Mouse (Mus musculus) stomach, postnatal 0 days (tissue): ENCODE measurements around the gene Slc25a13.

Experiments used
- CTCF ChIP-seq: IDR thresholded peaks from 2 replicates; pipeline ENCODE4 v1.5.1; 2016; ENCODE audit warnings: antibody characterized with exemption, low read depth, mild to moderate bottlenecking, moderate library complexity
- EP300 ChIP-seq: optimal IDR thresholded peaks from 2 replicates; pipeline ENCODE3; 2016; ENCODE audit warnings: antibody characterized with exemption

DNA sequence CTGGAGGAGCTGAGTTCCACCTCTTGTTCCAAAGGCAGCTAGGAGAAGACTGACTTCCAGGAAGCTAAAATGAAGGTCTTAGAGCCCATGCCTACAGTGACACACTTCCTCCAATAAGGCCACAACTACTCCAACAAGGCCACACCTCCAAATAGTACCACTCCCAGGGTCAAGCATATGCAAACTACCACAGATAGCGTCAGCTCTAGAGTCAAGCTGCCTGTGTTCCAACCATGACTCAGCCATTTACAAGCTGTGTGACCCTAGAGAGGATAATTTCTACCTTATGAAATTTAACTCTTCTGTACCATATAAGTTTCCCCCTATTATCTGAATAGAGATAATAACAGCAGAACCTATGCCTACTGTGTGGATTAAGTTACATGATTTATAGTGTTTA, 9.6 kb downstream of the Slc25a13 start:
- TF ChIP-seq EP300 = no peak
- no peak for TF ChIP-seq CTCF
